Mouse (Mus musculus): ENCODE data around the gene Setdb1. TPM values are rescaled to one million over a fixed set of nuclear protein-coding genes. Genes with fewer than 3 reads are reported as not detected.
"Not testable (repeated sequence)": the region's sequence is repeated elsewhere in the genome, so short reads cannot be mapped to it uniquely, and the experiment has no call there.

Setdb1 gene
- polyA plus RNA-seq, 2 experiments, result 13.4 to 14.1 TPM

DNA sequence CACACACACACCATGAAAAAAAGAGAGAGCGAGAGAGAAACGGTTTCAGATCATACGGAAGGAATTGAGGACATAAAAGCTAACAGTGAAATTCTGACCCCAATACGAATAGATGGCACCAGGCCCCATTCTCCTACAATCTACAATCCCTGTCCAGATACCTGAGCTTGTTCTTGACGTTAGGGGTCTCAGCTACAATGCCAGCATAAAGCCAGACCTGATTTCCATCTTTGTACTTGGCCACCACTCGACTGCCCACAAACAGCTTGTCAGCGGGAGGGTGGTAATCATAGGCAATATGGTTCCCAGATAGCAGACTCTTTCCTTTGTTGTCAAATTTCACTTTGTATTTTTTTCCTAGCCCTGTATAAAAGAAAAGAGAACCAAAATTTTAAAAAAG is 10.5 kb downstream of the Setdb1 start:
- no peaks in the 10 kb centered on the region for H3K27me3 ChIP-seq (ENCODE audit: control insufficient read depth, insufficient read depth, low read length)
- H3K4me2 ChIP-seq (ENCODE audit: low read depth), result no peak overlapping the region
- no peak for ATAC-seq (ENCODE audit: insufficient read depth)
- WGBS (ENCODE audit: insufficient replicate concordance), result 78% methylated on average over 7 of the region's 7 CpGs
- H3K9me3 ChIP-seq (ENCODE audit: control insufficient read depth, low read length), result no peaks in the 10 kb centered on the region
- H3K36me3 ChIP-seq (replicated peaks; ENCODE audit: control insufficient read depth, insufficient read depth, low read depth), result peaks cover 59% of the 10 kb centered on the region
- H3K9ac ChIP-seq (replicated peaks), result no peak overlapping the region
- no peak overlapping the region for H3K4me3 ChIP-seq (ENCODE audit: insufficient read depth in 1 of 2, low read depth in 2 of 2, low read length in 2 of 2)
- H3K27ac ChIP-seq, result no peak overlapping the region
- DNase-seq (ENCODE audit: low read depth in 3 of 3, low spot score in 3 of 3), result no peak
- TF ChIP-seq EP300 (IDR thresholded peaks at IDR 0.05; ENCODE audit: low read depth), result no peak
- H3K4me1 ChIP-seq (replicated peaks; ENCODE audit: control insufficient read depth in 2 of 2, insufficient read depth in 2 of 2, low read length in 1 of 2), result no peaks in the 10 kb centered on the region

- not testable (repeated sequence) for ATAC-seq (ENCODE audit: insufficient read depth); H3K4me1 ChIP-seq (replicated peaks; ENCODE audit: control insufficient read depth in 2 of 2, insufficient read depth in 2 of 2, low read length in 1 of 2); H3K27me3 ChIP-seq (ENCODE audit: control insufficient read depth, insufficient read depth, low read length); H3K27ac ChIP-seq; H3K9me3 ChIP-seq (ENCODE audit: control insufficient read depth, low read length); H3K9ac ChIP-seq (replicated peaks); H3K4me2 ChIP-seq (ENCODE audit: low read depth); H3K4me3 ChIP-seq (ENCODE audit: insufficient read depth in 1 of 2, low read depth in 2 of 2, low read length in 2 of 2); DNase-seq (ENCODE audit: low read depth in 3 of 3, low spot score in 3 of 3)
- peaks cover 63% of the 10 kb centered on the region for H3K36me3 ChIP-seq (replicated peaks; ENCODE audit: control insufficient read depth, insufficient read depth, low read depth)
- 84% methylated on average over 9 of the region's 9 CpGs for WGBS (ENCODE audit: insufficient replicate concordance)
Measured at GRCm38 (mm10) chr3:95343356-95344000, 13.5 kb downstream of the Setdb1 start.

DNA sequence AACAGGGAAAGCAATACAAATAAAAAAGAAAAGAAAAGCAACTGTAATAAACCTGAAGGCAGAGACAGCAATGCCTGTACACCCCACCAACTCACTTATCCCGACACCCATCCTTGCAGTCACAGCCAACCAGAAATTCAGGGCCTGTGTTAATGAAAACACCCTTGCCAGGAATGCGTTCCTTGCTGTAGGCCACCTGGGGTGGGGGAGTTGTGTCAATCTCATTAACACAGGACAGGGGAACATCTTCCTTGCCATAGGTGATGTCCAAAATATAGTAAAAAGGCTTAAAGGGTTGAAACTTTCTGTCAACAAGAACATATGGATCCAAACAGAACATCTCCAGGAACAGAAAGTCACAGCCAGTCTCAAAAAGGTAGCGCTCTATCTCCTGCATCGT is 18.8 kb downstream of the Setdb1 start:
- Histone ChIP-seq H3K27me3 (ENCODE audit: control insufficient read depth, insufficient read depth, low read length) (no peaks in the 10 kb centered on the region), H3K4me3 (ENCODE audit: insufficient read depth in 1 of 2, low read depth in 2 of 2, low read length in 2 of 2) (no peak overlapping the region), H3K4me2 (ENCODE audit: low read depth) (no peak overlapping the region), H3K9me3 (ENCODE audit: control insufficient read depth, low read length) (no peaks in the 10 kb centered on the region), H3K9ac (replicated peaks) (no peak overlapping the region), H3K27ac (no peak overlapping the region), H3K4me1 (replicated peaks; ENCODE audit: control insufficient read depth in 2 of 2, insufficient read depth in 2 of 2, low read length in 1 of 2) (no peaks in the 10 kb centered on the region), H3K36me3 (replicated peaks; ENCODE audit: control insufficient read depth, insufficient read depth, low read depth) (peaks cover 74% of the 10 kb centered on the region)
- DNase-seq (ENCODE audit: low read depth in 3 of 3, low spot score in 3 of 3) (no peak), ATAC-seq (ENCODE audit: insufficient read depth) (no peak)
- 81% methylated on average over 4 of the region's 4 CpGs for WGBS (ENCODE audit: insufficient replicate concordance)
- TF ChIP-seq CTCF (IDR thresholded peaks at IDR 0.05; ENCODE audit: low read depth) (no peak), EP300 (IDR thresholded peaks at IDR 0.05; ENCODE audit: low read depth) (no peak)

DNA sequence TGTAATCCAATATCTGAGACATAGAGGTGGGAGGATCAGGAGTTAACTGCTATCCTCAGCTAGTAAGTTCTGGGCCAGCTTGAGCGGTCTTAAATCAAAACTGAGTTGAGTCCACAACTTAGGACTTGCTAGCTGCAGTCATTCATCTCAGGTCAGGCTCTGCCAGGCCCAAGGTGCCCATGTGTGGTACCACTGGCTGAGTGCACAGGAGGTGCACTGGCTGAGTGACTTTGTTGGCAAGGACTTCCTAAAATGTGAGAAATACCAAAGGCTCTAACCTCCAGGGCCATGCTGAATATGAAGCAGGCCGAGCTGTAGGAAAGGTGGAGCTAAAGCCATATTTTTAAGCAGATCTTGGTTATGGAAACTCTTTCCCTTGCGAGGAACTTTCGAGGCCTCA is 19.7 kb downstream of the Setdb1 start:
- no peak for DNase-seq (ENCODE audit: low read depth in 3 of 3, low spot score in 3 of 3)

DNA sequence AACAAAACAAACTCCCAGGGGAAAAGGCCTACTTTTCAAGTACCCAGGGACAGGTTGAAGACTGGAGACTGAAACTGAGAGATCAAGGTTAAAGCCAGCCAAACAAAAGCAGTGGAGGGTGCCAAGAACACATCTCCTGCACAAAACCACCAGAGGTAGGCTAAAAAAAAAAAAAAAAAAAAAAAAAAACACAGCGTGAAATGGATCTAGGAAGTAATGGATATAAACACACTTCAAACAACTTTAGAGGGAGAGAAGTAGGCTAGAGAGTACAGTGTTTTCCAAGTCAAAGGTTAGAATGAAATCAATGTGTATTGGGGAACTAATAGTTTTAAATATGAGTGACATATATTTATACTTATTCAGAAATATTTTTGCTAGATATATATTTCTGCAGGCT is 25.5 kb downstream of the Setdb1 start:
- no peak overlapping the region for H3K4me3 ChIP-seq (ENCODE audit: insufficient read depth in 1 of 2, low read depth in 2 of 2, low read length in 2 of 2)
- 50% methylated on average over 1 of the region's 1 CpGs for WGBS (ENCODE audit: insufficient replicate concordance)
- no peaks in the 10 kb centered on the region for H3K9me3 ChIP-seq (ENCODE audit: control insufficient read depth, low read length)
- no peak overlapping the region for H3K27ac ChIP-seq
- H3K27me3 ChIP-seq (ENCODE audit: control insufficient read depth, insufficient read depth, low read length), result no peaks in the 10 kb centered on the region
- DNase-seq (ENCODE audit: low read depth in 3 of 3, low spot score in 3 of 3), result no peak
- no peaks in the 10 kb centered on the region for H3K4me1 ChIP-seq (replicated peaks; ENCODE audit: control insufficient read depth in 2 of 2, insufficient read depth in 2 of 2, low read length in 1 of 2)
- no peak overlapping the region for H3K9ac ChIP-seq (replicated peaks)
- ATAC-seq (ENCODE audit: insufficient read depth), result no peak
- H3K4me2 ChIP-seq (ENCODE audit: low read depth), result no peak overlapping the region
- no peak for TF ChIP-seq CTCF (IDR thresholded peaks at IDR 0.05; ENCODE audit: low read depth)
- no peak for TF ChIP-seq EP300 (IDR thresholded peaks at IDR 0.05; ENCODE audit: low read depth)
- H3K36me3 ChIP-seq (replicated peaks; ENCODE audit: control insufficient read depth, insufficient read depth, low read depth), result peaks cover 48% of the 10 kb centered on the region

More for the DNA sequence above, 19.7 kb downstream of the Setdb1 start:
- Histone ChIP-seq H3K4me1 (replicated peaks; ENCODE audit: control insufficient read depth in 2 of 2, insufficient read depth in 2 of 2, low read length in 1 of 2) (no peaks in the 10 kb centered on the region), H3K4me3 (ENCODE audit: insufficient read depth in 1 of 2, low read depth in 2 of 2, low read length in 2 of 2) (no peak overlapping the region), H3K36me3 (replicated peaks; ENCODE audit: control insufficient read depth, insufficient read depth, low read depth) (peaks cover 70% of the 10 kb centered on the region), H3K27me3 (ENCODE audit: control insufficient read depth, insufficient read depth, low read length) (no peaks in the 10 kb centered on the region), H3K27ac (no peak overlapping the region), H3K9me3 (ENCODE audit: control insufficient read depth, low read length) (no peaks in the 10 kb centered on the region), H3K4me2 (ENCODE audit: low read depth) (no peak overlapping the region), H3K9ac (replicated peaks) (no peak overlapping the region)
- TF ChIP-seq CTCF (IDR thresholded peaks at IDR 0.05; ENCODE audit: low read depth) (no peak), EP300 (IDR thresholded peaks at IDR 0.05; ENCODE audit: low read depth) (no peak)
- ATAC-seq (ENCODE audit: insufficient read depth), result no peak
- 83% methylated on average over 4 of the region's 4 CpGs for WGBS (ENCODE audit: insufficient replicate concordance)

Data from liver, embryonic 14.5 days (tissue).